28 mouse cellular contexts compared by ENCODE assay signal in the genomic region with DNA sequence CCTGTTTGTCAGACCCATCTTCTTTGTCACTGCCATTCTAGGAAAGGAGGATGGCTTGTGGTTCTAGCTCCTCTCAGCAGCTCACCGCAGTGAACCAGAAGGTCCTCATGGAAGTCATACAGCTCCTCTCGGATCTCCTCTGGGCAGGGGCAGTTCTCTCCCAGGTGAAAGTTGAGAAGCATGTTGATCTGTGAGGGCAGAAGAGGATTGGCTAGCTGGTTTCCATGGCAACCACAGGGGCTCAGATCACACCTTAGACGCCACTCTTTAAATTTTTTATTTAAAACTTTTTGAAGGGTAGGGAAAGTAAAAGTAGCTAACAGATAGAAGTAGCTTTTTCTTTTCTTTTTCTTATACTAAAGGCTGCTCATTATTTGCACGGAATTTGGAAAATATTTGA.
DNase-seq lines count a peak whose midpoint lies in the region; ATAC-seq and TF ChIP-seq lines count a peak whose summit lies in the region.
"Had no signal": no experiment of that assay in that cellular context is flagged by ENCODE, and none has a peak within 500 bp of the region (broad histone marks: within the 10 kb centered on the region; RNA-seq: fewer than 3 reads in every experiment).

No protein-coding gene starts in this region.

- H3K36me3 ChIP-seq in testis, adult 2 months (ENCODE audit: control insufficient read depth, insufficient read depth, low read length), result no peaks in the 10 kb centered on the region
- no peaks in the 10 kb centered on the region for H3K36me3 ChIP-seq in forebrain, embryonic 14.5 days (ENCODE audit: control insufficient read depth, insufficient read depth, low read length)
- H3K36me3 ChIP-seq: embryonic facial prominence, embryonic 13.5 days; heart, embryonic 10.5 days; limb, embryonic 13.5 days; liver, embryonic 12.5 days; midbrain, embryonic 10.5 days; midbrain, embryonic 15.5 days had no signal

- WGBS in forebrain, embryonic 14.5 days, result 35% methylated on average over 4 of the region's 4 CpGs

- H3K4me2 ChIP-seq in forebrain, embryonic 14.5 days (ENCODE audit: low read length), result no peak overlapping the region
- H3K4me2 ChIP-seq: embryonic facial prominence, embryonic 13.5 days; hindbrain, embryonic 14.5 days; limb, embryonic 13.5 days; liver, embryonic 12.5 days; midbrain, embryonic 15.5 days had no signal

- H3K9ac ChIP-seq in forebrain, embryonic 14.5 days (ENCODE audit: low read length), result no peak overlapping the region
- H3K9ac ChIP-seq: embryonic facial prominence, embryonic 13.5 days; forebrain, postnatal 0 days; hindbrain, embryonic 14.5 days; limb, embryonic 13.5 days; liver, embryonic 12.5 days; midbrain, embryonic 15.5 days had no signal

- no peak for TF ChIP-seq POLR2A in testis, adult 2 months (IDR thresholded peaks at IDR 0.05; ENCODE audit: control insufficient read depth, low read depth, low read length)

- no peak for DNase-seq in testis, postnatal 10 days (ENCODE audit: low spot score)
- DNase-seq in embryo, embryonic 11 days, result peak; percentile 24
- peak; percentile 36 for DNase-seq in forelimb bud, embryonic 11.5 days (ENCODE audit: low read depth, low spot score)
- DNase-seq in frontal cortex, postnatal 14 days (ENCODE audit: low spot score in 2 of 2), result no peak
- no peak for DNase-seq in layer of hippocampus, adult 11-12 months (ENCODE audit: low spot score)
- no peak for DNase-seq in forebrain, embryonic 14.5 days (ENCODE audit: low spot score)
- DNase-seq: adrenal gland, postnatal 10 days; cerebellum, adult 11 months; cerebellum, adult 9-10 months; forebrain, postnatal 0 days; gastrocnemius, postnatal 25 days; heart, adult 11 months; heart, postnatal 4 days; kidney, adult 11 months; kidney, postnatal 14 days; lung, adult 2 months; lung, postnatal 14 days; right cerebral cortex, postnatal 25 days had no signal

- H3K4me3 ChIP-seq in testis, adult 2 months (ENCODE audit: control insufficient read depth, low read depth, low read length), result peak overlapping the region; percentile 59
- no peak overlapping the region for H3K4me3 ChIP-seq in forebrain, embryonic 14.5 days (ENCODE audit: low read depth, low read length)
- H3K4me3 ChIP-seq: embryonic facial prominence, embryonic 13.5 days; erythroblast, embryonic 14.5 days; heart, embryonic 10.5 days; limb, embryonic 13.5 days; liver, embryonic 12.5 days; midbrain, embryonic 10.5 days; midbrain, embryonic 15.5 days had no signal

- TF ChIP-seq CTCF in testis, adult 2 months (IDR thresholded peaks at IDR 0.05; ENCODE audit: control insufficient read depth, insufficient read depth, insufficient replicate concordance, low read depth, low read length), result no peak

- H3K27me3 ChIP-seq in testis, adult 2 months (ENCODE audit: control insufficient read depth, insufficient read depth, low read length), result no peaks in the 10 kb centered on the region
- H3K27me3 ChIP-seq in forebrain, embryonic 14.5 days (replicated peaks; ENCODE audit: control insufficient read depth, insufficient read depth, low read length), result no peaks in the 10 kb centered on the region
- H3K27me3 ChIP-seq: embryonic facial prominence, embryonic 13.5 days; limb, embryonic 13.5 days; liver, embryonic 12.5 days; midbrain, embryonic 15.5 days had no signal

- H3K9me3 ChIP-seq in forebrain, embryonic 14.5 days (replicated peaks; ENCODE audit: control insufficient read depth, low read length), result no peaks in the 10 kb centered on the region
- H3K9me3 ChIP-seq: embryonic facial prominence, embryonic 13.5 days; heart, embryonic 10.5 days; limb, embryonic 13.5 days; liver, embryonic 12.5 days; midbrain, embryonic 10.5 days; midbrain, embryonic 15.5 days had no signal

- peaks cover 2% of the 10 kb centered on the region for H3K4me1 ChIP-seq in testis, adult 2 months (ENCODE audit: control insufficient read depth, insufficient read depth, low read length)
- H3K4me1 ChIP-seq in forebrain, embryonic 14.5 days (ENCODE audit: control insufficient read depth, insufficient read depth, low read length), result peaks cover 3% of the 10 kb centered on the region
- H3K4me1 ChIP-seq: embryonic facial prominence, embryonic 13.5 days; heart, embryonic 10.5 days; liver, embryonic 12.5 days had no signal

- ATAC-seq in forebrain, embryonic 14.5 days, result no peak
- ATAC-seq: forebrain, postnatal 0 days; inflammation-experienced regulatory T-cells, adult 6 months; liver, embryonic 12.5 days; midbrain, embryonic 15.5 days had no signal

- H3K27ac ChIP-seq in testis, adult 2 months (ENCODE audit: control insufficient read depth, insufficient read depth, low read depth, low read length), result no peak overlapping the region
- no peak overlapping the region for H3K27ac ChIP-seq in forebrain, embryonic 14.5 days (ENCODE audit: low read depth, low read length)
- H3K27ac ChIP-seq: embryonic facial prominence, embryonic 13.5 days; heart, embryonic 10.5 days; hindbrain, embryonic 14.5 days; limb, embryonic 13.5 days; liver, embryonic 12.5 days; midbrain, embryonic 10.5 days; midbrain, embryonic 15.5 days had no signal

Comparison
In these comparisons a context has a peak if more than half of its experiments do, and no peak if none do; other contexts are left out.
1. DNase-seq: peak in embryo, embryonic 11 days (single experiment) and forelimb bud, embryonic 11.5 days (single experiment); none in testis, postnatal 10 days (single experiment), frontal cortex, postnatal 14 days (0 of 2), layer of hippocampus, adult 11-12 months (single experiment) and forebrain, embryonic 14.5 days (single experiment).